Mouse (Mus musculus): ENCODE data around the gene Nubp2. TPM values are rescaled to one million over a fixed set of nuclear protein-coding genes. Genes with fewer than 3 reads are reported as not detected.

The Nubp2 gene
- polyA plus RNA-seq, 1 experiment from 2014 or later = 49.8 TPM

DNA sequence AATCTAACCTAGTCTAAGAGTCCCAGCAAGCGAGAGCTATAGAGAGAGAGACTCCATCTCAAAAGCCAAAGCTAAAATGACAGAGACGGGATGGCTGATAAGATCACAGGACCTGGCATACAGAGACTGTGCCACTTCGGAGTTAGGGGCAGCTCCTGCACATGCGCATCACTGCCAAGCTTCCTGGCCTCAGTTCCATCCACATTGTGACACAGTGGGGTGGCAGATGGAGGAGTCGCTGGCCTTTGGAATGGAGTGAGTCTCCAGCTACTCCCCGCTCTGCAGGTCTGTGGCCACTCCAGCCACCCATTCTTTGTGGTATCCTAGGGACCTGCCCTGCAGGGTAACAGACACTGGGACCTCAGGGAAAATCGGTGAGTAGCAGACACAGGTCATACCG is 20.4 kb downstream of the Nubp2 start, which contains the start of gene Igfals:
Gene Igfals, plus strand, starts transcription at position 222 of the 400 bp plus-strand sequence.
- CTCF ChIA-PET = interaction anchor here (2.2 kb wide), 1 partner anchor 15 kb away, joined by 6 read pairs; no protein-coding TSS in a partner anchor
- in situ Hi-C loops (cut with MboI; ENCODE audit: low pct_unique_long_range_greater_than_20kb) = no loop called here
- no peak for ATAC-seq
- POLR2A ChIA-PET = interaction anchor here (1.0 kb wide), 1 partner anchor 18 kb away, joined by 3 read pairs; no protein-coding TSS in a partner anchor
- DNase-seq (ENCODE audit: low read depth, low spot score) = no peak
- H3K27me3 ChIP-seq = no peaks in the 10 kb centered on the region
- TF ChIP-seq CTCF (IDR thresholded peaks at IDR 0.05) = no peak

DNA sequence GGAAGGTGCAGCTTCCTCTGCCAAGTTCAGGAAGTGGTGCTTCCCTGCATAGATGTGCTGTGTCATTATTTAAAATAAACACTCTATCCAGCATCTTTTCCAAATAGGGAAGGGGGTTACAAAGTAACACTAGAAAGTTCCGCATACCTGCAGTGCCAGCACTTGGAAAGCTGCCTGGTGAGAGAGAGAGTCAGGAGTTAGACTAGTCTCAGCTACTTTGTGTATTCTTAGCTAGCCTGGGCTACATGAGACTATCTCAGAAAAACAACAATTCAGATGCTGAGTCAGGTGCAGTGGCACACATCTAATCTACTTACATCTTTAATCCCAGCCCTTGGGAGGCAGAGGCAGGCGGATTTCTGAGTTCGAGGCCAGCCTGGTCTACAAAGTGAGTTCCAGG is 24.4 kb downstream of the Nubp2 start:
- no peaks in the 10 kb centered on the region for H3K27me3 ChIP-seq
- TF ChIP-seq CTCF (IDR thresholded peaks at IDR 0.05) = no peak
- DNase-seq (ENCODE audit: low read depth, low spot score) (no peak), ATAC-seq (no peak)
- in situ Hi-C loops (cut with MboI; ENCODE audit: low pct_unique_long_range_greater_than_20kb) = no loop called here
- CTCF ChIA-PET = interaction anchor here (0.8 to 2.0 kb wide), 2 partner anchors 7 to 18 kb away, joined by 3 to 7 read pairs; no protein-coding TSS in a partner anchor
- POLR2A ChIA-PET = interaction anchor here (0.6 kb wide), 1 partner anchor 9 kb away, joined by 4 read pairs; no protein-coding TSS in a partner anchor

DNA sequence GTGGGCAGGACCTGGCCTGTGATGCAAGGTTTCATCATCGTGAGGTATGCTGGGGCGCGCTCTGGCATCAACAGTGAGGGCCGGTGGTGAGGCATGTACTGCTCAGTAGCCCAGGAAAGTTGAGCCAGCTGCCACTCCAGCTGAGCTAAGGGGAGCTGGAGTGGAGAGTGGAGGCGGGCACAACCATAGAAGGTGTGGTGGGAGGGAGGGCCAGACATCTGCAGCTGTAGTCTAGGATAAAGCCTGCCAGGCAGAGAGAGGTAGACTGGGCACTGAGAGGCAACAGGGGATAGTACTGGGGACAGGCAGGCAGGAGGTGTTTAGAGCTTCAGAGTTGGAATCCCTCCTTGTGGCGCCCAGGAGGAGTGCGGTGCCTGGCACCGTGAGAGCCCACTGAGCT is 26.1 kb downstream of the Nubp2 start:
- DNase-seq (ENCODE audit: low read depth, low spot score) (no peak), ATAC-seq (no peak)
- no peak for TF ChIP-seq CTCF (IDR thresholded peaks at IDR 0.05)
- no peaks in the 10 kb centered on the region for H3K27me3 ChIP-seq
- ChIA-PET POLR2A (interaction anchor here (1.3 kb wide), 1 partner anchor 35 kb away, joined by 4 read pairs; the partner anchor contains the start of genes Eme2 and Mrps34), CTCF (interaction anchor here (0.7 to 2.0 kb wide), 2 partner anchors 9 to 44 kb away, joined by 3 to 7 read pairs; no protein-coding TSS in a partner anchor)
- in situ Hi-C loops (cut with MboI; ENCODE audit: low pct_unique_long_range_greater_than_20kb) = no loop called here

DNA sequence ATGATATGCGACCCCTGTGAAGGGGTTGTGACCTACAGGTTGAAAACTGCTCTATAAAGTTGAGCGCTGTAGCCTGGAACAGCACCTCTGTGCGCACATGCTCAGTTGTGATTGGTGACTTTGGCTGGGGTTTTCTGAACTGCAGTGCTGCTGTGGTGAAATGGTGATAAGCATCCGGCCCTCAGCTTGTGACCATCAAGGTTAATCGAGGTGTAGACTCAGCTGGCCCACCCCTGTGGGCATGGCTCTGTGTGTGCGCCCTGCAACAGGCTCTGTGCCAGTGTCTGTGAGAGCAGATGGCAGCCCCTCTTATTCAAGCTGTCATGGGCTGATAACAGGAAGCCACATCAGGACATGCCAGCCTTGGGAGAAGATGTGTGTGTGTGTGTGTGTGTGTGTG is 27.2 kb downstream of the Nubp2 start:
- no peaks in the 10 kb centered on the region for H3K27me3 ChIP-seq
- ChIA-PET CTCF (no interaction called here), POLR2A (interaction anchor here (0.7 to 1.6 kb wide), 2 partner anchors 8 to 13 kb away, joined by 3 read pairs; no protein-coding TSS in a partner anchor)
- DNase-seq (ENCODE audit: low read depth, low spot score) (no peak), ATAC-seq (no peak)
- in situ Hi-C loops (cut with MboI; ENCODE audit: low pct_unique_long_range_greater_than_20kb) = no loop called here
- no peak for TF ChIP-seq CTCF (IDR thresholded peaks at IDR 0.05)

DNA sequence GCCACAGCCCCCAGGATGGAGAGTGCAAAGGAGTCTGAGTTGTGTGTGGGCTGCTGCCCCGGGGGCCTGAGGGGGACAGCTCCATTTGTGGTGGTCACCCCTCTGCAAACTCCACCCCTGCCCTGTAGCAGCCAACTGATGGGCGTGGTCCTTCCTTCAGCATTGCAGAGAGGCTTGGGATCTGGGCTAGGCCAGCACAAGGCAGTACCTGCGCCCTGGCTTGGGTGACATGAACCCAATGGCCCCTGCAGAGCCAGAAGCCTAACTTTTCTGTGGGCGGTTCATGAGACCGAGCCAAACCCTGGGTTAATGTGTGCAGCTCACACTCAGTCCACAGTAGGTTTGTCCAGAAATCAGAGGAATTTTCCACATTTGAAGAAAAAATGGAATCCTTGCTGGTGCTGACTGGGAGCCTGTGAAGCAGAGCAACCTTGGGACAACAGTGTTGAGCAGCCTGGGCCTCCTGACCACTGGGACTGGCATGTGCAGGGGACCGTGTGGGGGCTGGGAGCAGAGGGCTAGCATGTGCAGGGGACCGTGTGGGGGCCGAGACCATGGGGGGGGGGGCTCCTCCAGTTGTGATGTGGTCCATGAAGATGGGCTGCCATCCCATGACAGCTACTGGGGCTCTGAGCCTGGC is 28.2 kb downstream of the Nubp2 start:
- in situ Hi-C loops (cut with MboI; ENCODE audit: low pct_unique_long_range_greater_than_20kb) = no loop called here
- no peak for ATAC-seq
- ChIA-PET CTCF (no interaction called here), POLR2A (interaction anchor here (0.7 to 1.6 kb wide), 2 partner anchors 9 to 14 kb away, joined by 3 read pairs; no protein-coding TSS in a partner anchor)
- no peaks in the 10 kb centered on the region for H3K27me3 ChIP-seq
- TF ChIP-seq CTCF (IDR thresholded peaks at IDR 0.05) = no peak
- no peak for DNase-seq (ENCODE audit: low read depth, low spot score)

DNA sequence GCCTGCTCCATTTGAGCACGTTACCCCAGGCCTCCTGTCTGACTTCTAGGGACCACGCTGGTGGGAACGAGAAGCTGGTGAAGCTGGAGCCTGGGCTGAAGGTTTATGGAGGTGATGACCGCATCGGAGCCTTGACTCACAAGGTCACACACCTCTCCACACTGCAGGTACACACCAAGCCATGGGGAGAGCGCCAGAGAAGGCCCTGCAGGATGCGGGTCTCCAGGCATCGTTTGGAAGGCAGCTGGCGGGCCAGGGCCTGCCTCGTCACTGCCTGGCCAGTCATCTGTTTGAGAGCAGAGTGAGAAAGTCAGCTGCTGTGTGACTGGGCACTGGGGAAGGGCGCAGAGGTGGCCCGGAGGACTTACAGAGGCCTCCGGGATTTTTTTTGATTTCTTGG is 29.6 kb downstream of the Nubp2 start:
- TF ChIP-seq CTCF (IDR thresholded peaks at IDR 0.05) = no peak
- ChIA-PET CTCF (no interaction called here), POLR2A (interaction anchor here (1.0 kb wide), 1 partner anchor 19 kb away, joined by 4 read pairs; no protein-coding TSS in a partner anchor)
- ATAC-seq = no peak
- DNase-seq (ENCODE audit: low read depth, low spot score) = no peak
- H3K27me3 ChIP-seq = no peaks in the 10 kb centered on the region
- in situ Hi-C loops (cut with MboI; ENCODE audit: low pct_unique_long_range_greater_than_20kb) = no loop called here

DNA sequence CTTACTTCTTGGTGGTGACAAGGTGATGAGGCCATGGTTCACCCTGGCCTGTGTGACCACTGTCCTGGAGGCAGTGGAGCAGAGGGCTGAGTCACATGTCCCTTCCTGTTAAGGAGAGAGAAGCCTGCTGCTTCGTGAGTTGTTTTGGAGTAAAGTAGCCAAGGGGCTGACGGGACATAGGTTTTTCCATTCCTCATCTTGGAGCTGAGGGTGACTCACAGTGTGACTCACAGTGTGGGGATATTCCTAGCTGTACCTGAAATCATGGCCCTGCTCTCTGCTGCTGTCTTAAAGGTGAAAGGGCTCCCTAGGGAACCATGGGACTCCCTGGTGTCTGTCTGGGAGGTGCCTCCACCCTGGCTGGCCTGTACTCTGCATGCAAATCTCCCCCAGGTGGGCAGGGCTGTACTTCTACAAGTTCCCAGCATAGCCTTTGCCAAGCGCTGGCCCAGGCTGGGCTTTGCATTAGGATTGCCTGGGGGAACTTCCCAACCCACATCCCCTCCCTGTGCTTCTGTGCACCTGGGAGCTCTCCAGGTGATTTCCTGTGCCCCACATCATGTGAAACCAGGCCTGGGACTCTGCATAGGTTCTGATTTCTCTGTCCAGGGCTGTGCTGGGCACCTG is 30.2 kb downstream of the Nubp2 start:
- POLR2A ChIA-PET = no interaction called here
- CTCF ChIA-PET = no interaction called here
- H3K27me3 ChIP-seq = no peaks in the 10 kb centered on the region
- TF ChIP-seq CTCF (IDR thresholded peaks at IDR 0.05) = no peak
- ATAC-seq (peak; percentile 76), DNase-seq (ENCODE audit: low read depth, low spot score) (peak; percentile 75)
- in situ Hi-C loops (cut with MboI; ENCODE audit: low pct_unique_long_range_greater_than_20kb) = no loop called here

DNA sequence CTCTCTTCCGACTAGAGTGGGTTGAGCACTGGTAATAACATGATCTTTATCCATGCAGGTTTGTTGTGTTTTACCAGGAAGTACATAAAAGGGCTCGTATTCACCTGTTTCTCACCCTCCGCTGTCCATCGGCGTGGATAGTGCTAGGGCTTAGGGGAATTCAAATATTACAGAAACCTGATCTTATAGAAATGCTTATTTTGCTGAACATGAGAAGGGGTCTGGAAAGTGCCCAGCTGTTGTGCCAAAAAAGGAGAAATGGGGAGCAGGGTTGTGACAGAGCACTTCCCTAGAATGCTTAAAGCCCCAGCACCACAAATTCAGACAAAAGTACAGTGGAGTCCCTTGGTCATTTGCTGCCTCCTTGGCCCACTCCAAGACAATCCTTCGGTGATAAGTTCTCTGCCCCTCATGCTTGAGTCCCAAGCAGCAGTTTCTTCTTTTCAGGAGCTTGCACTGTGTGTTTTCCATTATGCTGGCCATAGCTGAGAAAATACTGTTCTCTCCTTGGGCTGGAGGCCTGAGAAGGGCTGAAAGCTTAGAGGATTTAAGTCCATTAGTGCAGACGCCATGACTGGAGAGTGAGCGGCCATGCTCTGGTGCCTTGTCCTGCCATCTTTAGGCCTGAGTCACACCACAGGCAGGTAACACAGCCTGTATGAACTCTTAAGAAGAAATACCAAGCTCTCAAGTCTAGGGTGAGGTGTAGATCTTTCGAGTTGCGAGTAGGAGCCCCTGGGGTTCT is 34.6 kb downstream of the Nubp2 start:
- ATAC-seq (no peak), DNase-seq (ENCODE audit: low read depth, low spot score) (no peak)
- H3K27me3 ChIP-seq = no peaks in the 10 kb centered on the region
- in situ Hi-C loops (cut with MboI; ENCODE audit: low pct_unique_long_range_greater_than_20kb) = no loop called here
- TF ChIP-seq CTCF (IDR thresholded peaks at IDR 0.05) = no peak
- ChIA-PET POLR2A (interaction anchor here (1.0 kb wide), 1 partner anchor 11 kb away, joined by 3 read pairs; no protein-coding TSS in a partner anchor), CTCF (interaction anchor here (1.0 to 1.6 kb wide), 2 partner anchors 11 to 30 kb away, joined by 3 read pairs; partner anchors contain the start of gene Hagh)

DNA sequence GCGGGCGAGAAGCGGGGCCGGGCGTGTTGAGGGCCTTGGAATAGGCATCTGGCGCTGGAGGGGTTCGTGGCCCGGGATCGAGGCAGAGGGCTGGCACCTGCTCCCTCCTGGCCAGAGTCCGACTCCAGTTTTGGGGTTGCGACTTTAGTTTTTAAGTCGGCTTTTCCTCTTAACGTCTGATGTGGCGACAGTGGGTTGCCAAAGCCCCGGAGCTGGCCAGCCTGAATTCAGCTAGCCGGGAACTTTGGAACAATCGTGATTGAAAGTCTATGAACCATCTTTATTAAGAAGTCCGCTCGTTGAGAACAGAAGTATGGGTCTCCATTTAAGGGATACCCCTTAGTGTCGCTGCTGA is 35.4 kb downstream of the Nubp2 start:
- in situ Hi-C loops (cut with MboI; ENCODE audit: low pct_unique_long_range_greater_than_20kb) = no loop called here
- POLR2A ChIA-PET = interaction anchor here (1.0 to 1.3 kb wide), 3 partner anchors 12 to 46 kb away, joined by 3 to 5 read pairs (median 3); no protein-coding TSS in a partner anchor

More for the DNA sequence above, 35.4 kb downstream of the Nubp2 start:
- no peaks in the 10 kb centered on the region for H3K27me3 ChIP-seq
- TF ChIP-seq CTCF (IDR thresholded peaks at IDR 0.05) = no peak
- CTCF ChIA-PET = interaction anchor here (1.0 to 1.6 kb wide), 3 partner anchors 11 to 31 kb away, joined by 3 read pairs; partner anchors contain the start of gene Hagh
- ATAC-seq = no peak
- DNase-seq (ENCODE audit: low read depth, low spot score) = no peak

Data from Patski (cell line).